Mouse (Mus musculus) gastrocnemius, postnatal 36 days (tissue): ENCODE results near the gene Gfm1. TPM values are rescaled to one million over a fixed set of nuclear protein-coding genes. Genes with fewer than 3 reads are reported as not detected.
A peak's percentile ranks its signal among the peaks of the same experiment; 100 is the strongest.

ENCODE experiments used
- DNase-seq, 2 experiments: peaks; one replicate each; pipeline ENCODE4 v3.0.0; 2022
- intact Hi-C: fragments of 180-260 bp; cut with DNase I; formaldehyde crosslinking; loops from one replicate; pipeline ENCODE4 v1.15.1; 2025
- long read RNA-seq, 2 experiments: library from polyadenylated mRNA; stranded (forward); transcript quantifications; one replicate each; pipeline ENCODE4 v2.0.0; 2021
- total RNA-seq, 2 experiments: library from RNA; stranded (reverse); gene quantifications; 2 replicates each; pipeline ENCODE4 v1.2.3; 2021

Gene Gfm1
- total RNA-seq = 100 to 1,000 TPM; 101 to 110 TPM
- long read RNA-seq, experiment 1, full-length matches to known transcripts = 39 of 53 reads
- long read RNA-seq, experiment 1, partial matches to known transcripts = 6 of 53 reads
- long read RNA-seq, experiment 1, other reads (novel, unspliced or antisense) = 8 of 53 reads
- long read RNA-seq, experiment 2, full-length matches to known transcripts = 48 of 79 reads
- long read RNA-seq, experiment 2, partial matches to known transcripts = 15 of 79 reads
- long read RNA-seq, experiment 2, other reads (novel, unspliced or antisense) = 16 of 79 reads

GRCm38 (mm10) chr3:67429999-67430380 lies at the start of gene Gfm1:
Gene Gfm1 (plus strand): TSS chr3:67430096.
- peak; percentile 76 to 81 for DNase-seq
- intact Hi-C loops = loop anchor here (5.0 kb wide), 1 partner anchor 78 kb away; no protein-coding TSS in a partner anchor

- intact Hi-C loops = loop anchor here (5.0 kb wide), 1 partner anchor 77 kb away; no protein-coding TSS in a partner anchor
- DNase-seq = no peak
Observed at GRCm38 (mm10) chr3:67429338-67429998, 428 bp upstream of the Gfm1 start.

DNA sequence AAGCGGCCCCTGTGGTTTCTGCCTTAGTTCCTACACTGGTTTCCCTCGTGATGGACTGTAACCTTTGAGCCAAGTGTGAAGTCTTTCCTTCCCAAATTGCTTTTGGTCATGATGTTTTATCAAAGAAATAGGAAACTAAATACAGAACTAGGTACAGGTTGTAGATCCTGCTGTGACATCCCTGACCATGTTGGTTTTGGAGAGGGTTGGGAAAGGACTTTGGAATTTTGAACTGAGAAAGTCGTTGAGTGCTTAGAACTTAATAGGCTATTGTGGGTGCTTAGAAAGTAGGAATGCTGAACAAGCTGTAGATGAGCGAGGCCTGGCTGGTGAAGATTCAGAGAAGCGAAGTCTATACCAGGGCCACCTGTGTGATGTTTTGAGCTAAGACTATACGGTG lies 4.1 kb downstream of the Gfm1 start:
- no peak for DNase-seq
- intact Hi-C loops = no loop called here

DNA sequence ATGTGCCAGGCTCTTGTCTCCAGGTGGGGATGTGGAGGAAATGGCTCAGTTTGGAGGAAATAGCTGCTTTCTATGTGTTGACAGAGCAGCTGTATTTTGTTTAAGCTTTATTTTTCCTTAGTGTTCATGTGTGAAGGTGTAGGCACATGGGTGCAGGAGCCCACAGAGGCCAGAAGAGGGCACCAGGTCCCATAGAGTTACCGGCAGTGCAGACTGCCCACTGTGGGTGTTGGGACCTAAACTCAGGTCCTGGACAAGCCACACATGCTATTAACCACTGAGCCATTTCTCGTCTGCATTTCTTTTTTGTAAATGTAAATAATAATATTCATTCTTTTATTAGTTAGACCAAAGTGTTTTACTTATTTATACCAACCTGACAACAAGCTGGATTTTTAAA lies 17.2 kb downstream of the Gfm1 start:
- intact Hi-C loops = no loop called here

DNA sequence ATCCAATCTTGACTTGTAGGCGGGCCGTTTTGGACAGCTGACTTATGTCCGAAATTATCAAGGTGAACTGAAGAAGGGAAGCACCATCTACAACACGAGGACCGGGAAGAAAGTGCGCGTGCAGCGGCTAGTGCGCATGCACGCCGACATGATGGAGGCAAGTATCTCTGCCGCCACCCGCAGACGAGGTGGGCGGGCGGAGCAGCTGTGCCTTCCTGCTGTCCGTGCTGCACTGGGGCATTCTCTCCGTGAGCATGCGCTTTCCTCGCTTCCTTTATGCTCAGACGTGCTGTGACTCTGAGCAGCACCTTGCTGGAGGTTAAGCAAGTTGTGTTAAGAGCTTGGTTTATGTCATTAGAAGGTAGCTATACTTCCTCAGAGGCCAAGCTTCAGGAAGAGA lies 19.8 kb downstream of the Gfm1 start:
- peak in 1 of 2 experiments; percentile 8 for DNase-seq
- intact Hi-C loops = no loop called here

More for the DNA sequence above, 17.2 kb downstream of the Gfm1 start:
- no peak for DNase-seq

GRCm38 (mm10) chr3:67450601-67451210 lies 20.8 kb downstream of the Gfm1 start:
- intact Hi-C loops = no loop called here
- DNase-seq = no peak

- DNase-seq = no peak
- intact Hi-C loops = no loop called here
Observed at GRCm38 (mm10) chr3:67459881-67460280, 30.0 kb downstream of the Gfm1 start.

DNA sequence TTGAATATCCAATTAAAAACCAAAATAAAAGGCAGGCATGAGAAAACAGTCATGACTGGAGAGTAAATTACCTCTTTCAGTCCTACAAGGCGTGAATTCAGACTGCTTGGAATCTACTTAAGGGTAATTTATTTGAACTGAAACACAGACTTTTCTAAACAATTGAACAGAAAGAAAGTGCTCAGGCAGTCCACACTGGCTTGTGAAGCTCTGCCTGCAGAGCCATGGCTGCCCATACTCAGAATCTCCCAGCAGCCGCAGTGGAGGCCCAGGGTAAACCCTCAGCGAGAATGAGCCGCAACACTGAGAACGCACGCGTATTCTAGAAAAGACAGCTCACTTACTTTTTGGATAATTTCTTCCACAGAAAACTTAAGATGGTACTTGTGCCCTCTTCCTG lies 32.1 kb downstream of the Gfm1 start:
- DNase-seq = no peak
- intact Hi-C loops = no loop called here

- intact Hi-C loops = no loop called here
- no peak for DNase-seq
Observed at GRCm38 (mm10) chr3:67462578-67462977, 32.7 kb downstream of the Gfm1 start.

DNA sequence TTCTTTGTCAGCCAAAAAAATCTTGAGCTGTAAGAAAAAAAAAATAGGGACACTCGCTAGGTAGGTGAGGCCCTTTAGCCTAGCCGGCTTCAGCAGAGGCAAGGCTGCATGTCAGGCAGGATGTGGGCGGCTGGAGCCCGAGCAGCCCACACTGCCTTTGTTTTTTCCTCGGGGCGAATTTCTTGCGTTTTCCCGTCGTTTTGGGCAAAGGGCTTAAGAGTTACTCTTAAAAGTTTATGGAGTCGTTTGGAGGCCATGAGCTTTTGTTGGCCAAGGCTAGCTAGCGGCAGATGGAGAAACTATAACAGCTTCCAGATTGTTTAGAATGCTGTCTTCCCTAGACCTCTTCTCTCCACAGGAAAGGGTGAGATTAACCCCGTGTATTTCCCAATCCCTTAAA lies 33.1 kb downstream of the Gfm1 start:
- DNase-seq = no peak
- intact Hi-C loops = no loop called here

GRCm38 (mm10) chr3:67463450-67464372 lies 33.8 kb downstream of the Gfm1 start, which contains the start of gene Lxn:
Gene Lxn (minus strand): TSS chr3:67463926.
- peak; percentile 28 to 45 for DNase-seq
- intact Hi-C loops = no loop called here

DNA sequence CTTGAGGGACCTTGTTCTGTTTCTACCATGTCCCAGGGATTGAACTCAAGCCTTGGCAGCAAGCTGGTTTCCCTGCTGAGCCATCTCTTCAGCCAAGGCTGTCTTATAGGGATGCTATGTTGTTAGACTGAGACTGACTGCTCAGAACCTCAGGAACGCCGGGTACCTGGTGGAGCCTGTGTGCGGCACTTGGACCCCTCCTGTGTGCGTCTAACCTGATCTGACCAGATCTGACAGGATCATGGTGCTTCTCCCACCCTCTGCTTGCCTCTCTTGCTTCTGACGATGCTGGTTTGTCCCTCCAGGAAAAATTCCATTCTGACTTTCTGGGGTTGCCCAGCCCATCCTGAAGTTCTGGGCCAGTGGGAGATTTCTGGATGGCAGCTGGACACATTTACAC lies 36.7 kb downstream of the Gfm1 start:
- intact Hi-C loops = no loop called here
- DNase-seq = no peak

DNA sequence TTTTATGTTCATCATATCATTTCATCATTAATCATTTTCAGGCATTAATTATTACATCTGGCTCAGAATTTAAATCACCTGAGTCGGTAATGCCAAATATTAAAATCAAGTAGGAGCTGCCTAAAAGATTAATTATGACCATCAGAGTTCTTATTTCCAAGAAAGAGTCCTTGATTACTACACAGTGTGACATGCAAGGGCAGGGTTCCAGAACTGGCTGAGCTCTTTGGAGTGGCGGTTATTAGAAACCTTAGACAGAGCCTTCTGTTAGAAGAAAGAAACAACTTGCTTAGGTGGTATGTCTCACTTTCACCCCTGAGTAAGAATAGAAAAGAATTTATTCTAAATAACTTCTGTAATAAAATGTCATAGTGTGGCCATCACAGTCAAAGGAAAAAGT lies 37.4 kb downstream of the Gfm1 start:
- intact Hi-C loops = no loop called here
- no peak for DNase-seq

GRCm38 (mm10) chr3:67471408-67472127 lies 41.7 kb downstream of the Gfm1 start:
- intact Hi-C loops = no loop called here
- DNase-seq = no peak

GRCm38 (mm10) chr3:67473438-67473837 lies 43.5 kb downstream of the Gfm1 start:
- intact Hi-C loops = no loop called here
- DNase-seq = no peak

- intact Hi-C loops = no loop called here
- DNase-seq = no peak
Observed at GRCm38 (mm10) chr3:67479806-67480205, 49.9 kb downstream of the Gfm1 start.

- DNase-seq = no peak
- intact Hi-C loops = no loop called here
Observed at GRCm38 (mm10) chr3:67482400-67482799, 52.5 kb downstream of the Gfm1 start.

DNA sequence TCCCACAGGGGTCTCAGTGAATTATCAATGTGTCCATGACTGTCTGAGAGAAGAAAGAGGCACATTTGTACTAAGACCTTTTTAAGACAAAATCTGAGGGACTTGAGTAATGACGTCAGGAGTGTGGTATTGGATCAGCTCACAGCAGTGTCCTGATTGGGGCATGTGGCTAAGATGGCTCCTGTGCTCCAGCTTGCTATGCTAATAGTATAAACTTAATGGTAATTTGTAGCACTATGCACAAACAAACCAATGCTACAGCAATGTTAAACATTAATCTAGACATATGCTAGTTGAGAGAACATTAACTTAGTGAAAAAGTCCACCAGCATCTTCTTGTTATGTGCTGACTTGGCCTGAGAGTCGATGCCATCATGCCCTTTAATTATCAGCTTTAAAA lies 55.3 kb downstream of the Gfm1 start:
- intact Hi-C loops = no loop called here
- DNase-seq = no peak

- no peak for DNase-seq
- intact Hi-C loops = no loop called here
Observed at GRCm38 (mm10) chr3:67490156-67490555, 60.3 kb downstream of the Gfm1 start.
